Mouse (Mus musculus): Measurements from ENCODE around the gene Ext2.

The Ext2 gene

DNA sequence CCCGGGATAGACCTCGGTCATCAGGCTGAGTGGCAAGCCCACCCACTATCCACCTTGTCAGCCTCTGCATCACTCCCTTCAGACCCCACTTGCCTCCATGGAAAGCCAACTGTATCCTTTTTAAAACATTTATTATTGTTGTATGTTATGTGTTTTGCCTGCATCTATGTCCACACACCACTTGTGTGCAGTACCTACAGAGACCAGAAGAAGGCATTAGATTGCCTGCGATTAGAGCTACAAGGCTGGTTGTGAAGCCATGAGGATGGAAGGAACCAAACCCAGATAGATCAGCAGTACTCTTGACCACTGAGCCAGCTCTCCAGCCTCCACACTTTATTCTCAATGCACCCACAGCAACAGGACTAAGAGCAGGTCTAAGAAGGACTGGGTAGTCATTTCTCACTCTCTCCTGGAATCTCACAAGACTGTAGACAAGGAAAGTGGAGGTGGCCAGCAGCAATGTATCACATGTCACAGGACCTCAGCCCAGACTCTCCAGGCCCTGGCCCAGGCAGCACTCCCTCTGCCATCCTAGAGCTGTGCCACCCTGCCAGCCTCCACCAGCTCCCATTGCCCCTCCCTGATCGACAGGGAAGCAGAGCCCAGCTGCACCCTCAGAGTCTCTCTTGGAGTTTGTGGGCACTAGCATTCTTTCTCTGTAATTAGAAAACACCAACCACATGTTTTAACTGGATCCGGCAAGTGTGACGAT is 15.7 kb downstream of the Ext2 start:
- DNase-seq (ENCODE audit: low read depth), result no peak

- DNase-seq (ENCODE audit: low read depth), result no peak
These were observed 16.8 kb downstream of the Ext2 start for GRCm38 (mm10) chr2:93805523-93805922.

- no peak for DNase-seq (ENCODE audit: low read depth)
These were observed 17.3 kb downstream of the Ext2 start for GRCm38 (mm10) chr2:93805066-93805465.

DNA sequence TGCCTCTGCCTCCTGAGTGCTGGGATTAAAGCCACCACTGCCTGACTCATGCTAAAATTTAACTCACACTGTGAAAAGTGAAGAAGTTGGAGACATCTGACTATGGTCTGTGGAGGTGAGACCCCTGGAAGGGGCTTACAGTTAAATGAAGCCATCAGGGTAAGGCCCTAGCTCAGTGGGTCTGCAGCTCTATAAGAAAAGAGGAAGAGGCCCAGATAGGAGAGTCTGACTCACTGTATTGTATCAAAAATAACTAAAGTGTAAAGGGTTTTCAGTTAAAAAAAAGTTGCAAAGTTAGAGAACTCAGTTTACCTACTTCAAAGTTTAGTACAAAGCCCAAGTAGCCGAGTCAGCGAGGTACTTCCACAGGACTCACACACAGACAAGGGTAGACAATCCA is 19.4 kb downstream of the Ext2 start:
- no peak for DNase-seq (ENCODE audit: low read depth)

GRCm38 (mm10) chr2:93801097-93801496 is 21.3 kb downstream of the Ext2 start:
- no peak for DNase-seq (ENCODE audit: low read depth)

DNA sequence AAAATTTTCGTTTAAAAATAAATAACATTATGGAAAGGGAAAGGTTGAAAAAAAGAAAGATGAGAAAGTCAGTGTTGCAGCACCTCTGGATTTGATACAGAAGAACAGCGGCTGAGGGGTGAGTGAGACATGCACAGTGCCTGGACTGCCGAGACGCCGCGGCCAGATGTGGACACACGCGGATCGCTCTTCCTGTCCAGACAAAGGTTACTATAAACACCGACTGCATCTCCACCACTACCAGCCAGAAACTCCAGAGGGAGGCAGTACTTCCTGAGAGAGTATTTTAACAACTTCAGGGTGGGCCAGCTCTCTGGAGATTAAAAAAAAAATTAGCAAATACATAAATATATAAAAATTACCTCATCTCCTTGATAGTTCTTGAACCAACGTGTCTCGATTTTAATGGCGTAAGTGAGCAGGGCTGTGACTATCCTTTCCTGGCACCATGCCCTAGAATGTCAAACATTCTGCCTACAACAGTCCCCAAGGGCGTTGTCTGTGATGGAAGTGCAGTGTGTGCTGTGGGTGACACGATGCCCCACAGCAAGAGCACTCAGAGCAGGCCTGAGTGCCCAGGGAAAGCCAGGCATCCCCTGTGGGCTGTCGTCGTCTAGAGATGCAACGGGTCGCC is 25.1 kb downstream of the Ext2 start:
- no peak for DNase-seq (ENCODE audit: low read depth)

DNA sequence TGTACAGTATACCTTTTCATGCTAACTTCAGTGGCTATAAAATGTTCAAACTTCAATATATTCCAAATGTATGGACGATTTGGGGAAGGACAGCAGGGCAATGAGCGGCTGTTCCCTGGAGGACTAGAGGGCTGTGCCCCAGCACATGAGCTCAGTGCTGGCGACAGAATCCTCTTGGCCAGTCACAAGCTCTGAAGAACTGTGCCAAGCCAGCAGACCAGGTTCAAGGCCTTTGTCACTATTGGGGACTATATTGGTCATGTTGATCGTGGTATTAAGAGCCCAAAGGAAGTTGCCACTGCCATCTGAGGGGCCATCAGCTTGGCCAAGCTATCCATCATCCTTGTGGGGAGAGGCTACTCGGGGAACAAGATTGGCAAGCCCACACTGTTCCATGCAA is 28.0 kb downstream of the Ext2 start:
- DNase-seq (ENCODE audit: low read depth), result no peak

GRCm38 (mm10) chr2:93791516-93792499 is 30.6 kb downstream of the Ext2 start:
- DNase-seq (ENCODE audit: low read depth), result no peak

- no peak for DNase-seq (ENCODE audit: low read depth)
These were observed 31.5 kb downstream of the Ext2 start for GRCm38 (mm10) chr2:93790798-93791345.

- DNase-seq (ENCODE audit: low read depth), result no peak
These were observed 33.8 kb downstream of the Ext2 start for GRCm38 (mm10) chr2:93788557-93788956.

- peak; percentile 65 for DNase-seq (ENCODE audit: low read depth)
These were observed 36.2 kb downstream of the Ext2 start for GRCm38 (mm10) chr2:93786175-93786574.

- no peak for DNase-seq (ENCODE audit: low read depth)
These were observed 37.0 kb downstream of the Ext2 start for GRCm38 (mm10) chr2:93785432-93785798.

- DNase-seq (ENCODE audit: low read depth), result no peak
These were observed 37.5 kb downstream of the Ext2 start for GRCm38 (mm10) chr2:93784721-93785431.

DNA sequence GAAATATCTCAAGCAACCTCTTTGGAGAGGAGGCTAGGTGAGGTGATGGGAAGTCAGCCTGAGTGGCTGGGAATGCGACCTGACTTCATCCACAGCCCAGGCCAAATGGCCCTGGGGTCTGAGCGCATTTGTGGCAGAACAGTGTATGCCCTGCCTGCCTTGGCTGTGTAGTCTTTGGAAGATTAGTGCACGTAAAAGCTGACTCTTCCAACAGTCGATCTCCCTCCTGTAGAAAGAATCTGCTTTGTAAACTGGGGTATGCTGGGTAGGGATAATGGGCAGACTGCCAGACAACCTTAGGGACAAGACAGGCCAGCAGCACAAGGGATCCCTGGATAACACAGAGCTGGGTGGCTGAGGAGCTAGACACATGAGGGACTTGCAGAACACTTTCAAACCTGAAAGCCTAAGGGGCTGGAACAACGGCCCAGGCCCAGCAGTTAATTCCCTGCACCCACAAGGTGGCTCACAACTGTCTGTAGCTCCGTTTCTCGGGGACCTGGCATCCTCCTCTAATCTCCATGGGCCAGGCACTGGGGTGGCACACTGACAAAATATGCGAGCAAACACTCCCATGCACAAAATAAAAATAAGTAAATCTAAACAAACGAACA is 38.3 kb downstream of the Ext2 start:
- DNase-seq (ENCODE audit: low read depth), result no peak

DNA sequence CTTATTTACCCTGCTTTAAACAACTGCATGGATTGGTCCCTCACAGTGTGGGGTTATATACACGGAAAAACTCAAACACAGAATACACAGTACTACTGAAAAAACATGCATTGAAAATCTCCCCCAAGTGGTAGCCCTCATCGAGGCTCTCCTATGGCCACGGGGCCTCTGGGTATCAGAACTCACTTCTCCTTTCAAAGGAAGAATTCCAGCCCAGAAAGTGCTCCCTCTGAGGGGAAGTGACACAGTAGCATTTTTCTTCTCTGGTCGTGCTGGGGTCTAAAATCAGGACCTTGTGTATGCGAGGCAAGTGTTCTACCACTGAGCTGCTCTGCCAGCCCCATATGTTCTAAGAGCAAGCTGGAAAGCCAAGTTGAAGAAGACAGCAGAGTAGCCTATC is 39.7 kb downstream of the Ext2 start:
- no peak for DNase-seq (ENCODE audit: low read depth)

GRCm38 (mm10) chr2:93782156-93782555 is 40.2 kb downstream of the Ext2 start:
- no peak for DNase-seq (ENCODE audit: low read depth)

- DNase-seq (ENCODE audit: low read depth), result no peak
These were observed 41.8 kb downstream of the Ext2 start for GRCm38 (mm10) chr2:93780528-93780927.

DNA sequence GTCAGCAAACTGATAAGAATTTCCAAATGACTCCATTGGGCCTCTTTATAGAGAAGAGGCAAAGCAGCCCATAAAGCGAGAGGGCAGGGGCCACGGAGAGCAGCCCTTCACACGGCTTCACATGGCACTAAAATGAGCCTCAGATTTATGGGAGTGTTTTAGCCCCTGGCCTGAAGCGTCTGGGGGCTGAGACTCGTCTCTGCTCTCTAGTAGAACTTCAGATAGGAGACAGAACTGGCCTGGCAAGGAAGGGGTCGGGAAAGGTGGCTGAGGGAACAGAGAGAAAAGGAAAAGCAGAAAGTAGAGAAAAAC is 42.5 kb downstream of the Ext2 start:
- no peak for DNase-seq (ENCODE audit: low read depth)

- DNase-seq (ENCODE audit: low read depth), result no peak
These were observed 43.1 kb downstream of the Ext2 start for GRCm38 (mm10) chr2:93779081-93779896.

DNA sequence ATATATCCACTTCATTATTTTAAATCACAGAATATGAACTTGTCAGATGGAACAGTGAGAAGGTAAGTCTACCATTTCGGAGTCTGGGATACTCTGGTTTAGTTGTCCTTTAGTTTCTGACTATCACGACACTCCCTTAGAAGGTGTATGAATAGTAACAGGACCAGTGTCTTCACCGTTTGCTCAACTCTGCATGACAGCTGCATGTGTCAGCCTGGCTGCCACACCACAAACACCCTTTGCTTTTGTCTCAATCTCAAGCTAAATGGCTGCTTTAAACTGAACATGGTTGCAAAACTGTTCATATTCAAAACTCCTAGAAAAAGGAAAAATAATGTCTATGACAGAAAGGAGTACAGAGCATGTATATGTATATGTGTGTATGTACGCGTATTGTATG is 43.8 kb downstream of the Ext2 start:
- DNase-seq (ENCODE audit: low read depth), result no peak

GRCm38 (mm10) chr2:93777056-93777430 is 45.3 kb downstream of the Ext2 start:
- DNase-seq (ENCODE audit: low read depth), result no peak

All from c-Kit-positive CD71-negative TER-119-negative erythroid progenitor cells, embryonic 14.5 days (primary cell).